Mouse (Mus musculus) MEL (cell line): ENCODE measurements around the gene Pgc. TPM values are rescaled to one million over a fixed set of nuclear protein-coding genes. Genes with fewer than 3 reads are reported as not detected.
A peak's percentile ranks its signal among the peaks of the same experiment; 100 is the strongest.

Source experiments
- DNase-seq: peaks from one replicate; pipeline ENCODE4 v3.0.0; 2011; ENCODE audit warnings: low read depth, low spot score
- H3K27ac ChIP-seq: 2 replicates; pipeline ENCODE4 v1.5.1; 2012; ENCODE audit warnings: low read depth, mild to moderate bottlenecking, control low read depth, low read length, moderate library complexity; ENCODE audit not compliant: control insufficient read depth
- H3K27me3 ChIP-seq, 2 experiments: fragments of 150-350 bp in 1 of 2; sonication (generic) in 1 of 2; 2 replicates each; pipeline ENCODE4 v1.6.1; 2012; ENCODE audit warnings: low read length in 2 of 2, mild to moderate bottlenecking in 2 of 2, improper control_type of control experiment in 1 of 2, moderate library complexity in 1 of 2; ENCODE audit not compliant: insufficient read depth in 2 of 2, control insufficient read depth in 1 of 2
- H3K36me3 ChIP-seq, 2 experiments: 2 replicates each; pipeline ENCODE4 v1.6.1; 2012 to 2014; ENCODE audit warnings: low read length in 2 of 2, improper control_type of control experiment in 1 of 2, inconsistent platforms in 1 of 2, mild to moderate bottlenecking in 1 of 2; ENCODE audit not compliant: insufficient read depth in 2 of 2, control insufficient read depth in 1 of 2
- H3K4me1 ChIP-seq, 2 experiments: fragments of 150-350 bp in 1 of 2; sonication (generic) in 1 of 2; 2 replicates each; pipeline ENCODE4 v1.6.1; 2012; ENCODE audit warnings: low read length in 2 of 2, improper control_type of control experiment in 1 of 2, mild to moderate bottlenecking in 1 of 2; ENCODE audit not compliant: insufficient read depth in 2 of 2, control insufficient read depth in 1 of 2
- H3K4me3 ChIP-seq, 2 experiments: fragments of 150-350 bp in 1 of 2; sonication (generic) in 1 of 2; 2 replicates each; pipeline ENCODE4 v1.5.1; 2012; ENCODE audit warnings: low read depth in 2 of 2, low read length in 2 of 2, mild to moderate bottlenecking in 2 of 2, moderate library complexity in 2 of 2, control low read depth in 1 of 2, improper control_type of control experiment in 1 of 2; ENCODE audit not compliant: control insufficient read depth in 1 of 2, insufficient read depth in 1 of 2
- H3K79me2 ChIP-seq: 2 replicates; pipeline ENCODE4 v1.6.1; 2012; ENCODE audit warnings: mild to moderate bottlenecking, low read length, moderate library complexity; ENCODE audit not compliant: control insufficient read depth, poor library complexity, insufficient read depth
- H3K9ac ChIP-seq: 2 replicates; pipeline ENCODE4 v1.6.1; 2012; ENCODE audit warnings: low read depth, mild to moderate bottlenecking, control low read depth, low read length, moderate library complexity; ENCODE audit not compliant: control insufficient read depth, poor library complexity, severe bottlenecking
- H3K9me3 ChIP-seq: fragments of 150-350 bp; sonication (generic); replicated peaks from 2 replicates; pipeline ENCODE4 v1.6.1; 2012; ENCODE audit warnings: mild to moderate bottlenecking, low read length, improper control_type of control experiment, moderate library complexity; ENCODE audit not compliant: insufficient read depth
- CHD1 ChIP-seq: IDR thresholded peaks from 2 replicates; pipeline ENCODE4 v1.6.1; 2012; ENCODE audit warnings: low read depth, mild to moderate bottlenecking, inconsistent platforms, low read length, improper control_type of control experiment
- CHD2 ChIP-seq: IDR thresholded peaks from 2 replicates; pipeline ENCODE4 v1.6.1; 2011; ENCODE audit warnings: low read length, improper control_type of control experiment
- E2F4 ChIP-seq: IDR thresholded peaks from 2 replicates; pipeline ENCODE4 v1.6.1; 2011; ENCODE audit warnings: low read depth, low read length, improper control_type of control experiment, borderline replicate concordance
- EP300 ChIP-seq, 2 experiments: IDR thresholded peaks; 2 replicates each; pipeline ENCODE4 v1.6.1; 2011; ENCODE audit warnings: improper control_type of control experiment in 2 of 2, low read length in 2 of 2, low read depth in 1 of 2, mild to moderate bottlenecking in 1 of 2
- ETS1 ChIP-seq: IDR thresholded peaks from 2 replicates; pipeline ENCODE4 v1.6.1; 2012; ENCODE audit warnings: low read depth, mild to moderate bottlenecking, inconsistent platforms, low read length, improper control_type of control experiment, moderate library complexity
- GABPA ChIP-seq: IDR thresholded peaks from 2 replicates; pipeline ENCODE4 v1.6.1; 2012; ENCODE audit warnings: low read depth, mild to moderate bottlenecking, inconsistent platforms, low read length, improper control_type of control experiment, moderate library complexity
- GATA1 ChIP-seq: IDR thresholded peaks from 2 replicates; pipeline ENCODE4 v1.6.1; 2011; ENCODE audit warnings: low read depth, low read length, improper control_type of control experiment
- HCFC1 ChIP-seq: IDR thresholded peaks from 2 replicates; pipeline ENCODE4 v1.6.1; 2012; ENCODE audit warnings: low read depth, mild to moderate bottlenecking, inconsistent platforms, low read length, improper control_type of control experiment, moderate library complexity
- MXI1 ChIP-seq: IDR thresholded peaks from 2 replicates; pipeline ENCODE4 v1.6.1; 2011; ENCODE audit warnings: mild to moderate bottlenecking, low read depth, low read length, improper control_type of control experiment
- MYB ChIP-seq: IDR thresholded peaks from 2 replicates; pipeline ENCODE4 v1.6.1; 2011; ENCODE audit warnings: mild to moderate bottlenecking, low read depth, low read length, improper control_type of control experiment
- NELFE ChIP-seq: IDR thresholded peaks from 2 replicates; pipeline ENCODE4 v1.6.1; 2011; ENCODE audit warnings: low read depth, low read length, improper control_type of control experiment
- POLR2AphosphoS2 ChIP-seq: IDR thresholded peaks from 2 replicates; pipeline ENCODE4 v1.6.1; 2011; ENCODE audit warnings: low read length, improper control_type of control experiment
- POLR2AphosphoS5 ChIP-seq: IDR thresholded peaks from 2 replicates; pipeline ENCODE4 v1.6.1; 2012; ENCODE audit warnings: low read depth, borderline replicate concordance, mild to moderate bottlenecking, inconsistent platforms, low read length, moderate library complexity, mixed read lengths
- RCOR1 ChIP-seq: IDR thresholded peaks from 2 replicates; pipeline ENCODE4 v1.6.1; 2012; ENCODE audit warnings: low read depth, mild to moderate bottlenecking, inconsistent platforms, low read length, improper control_type of control experiment
- SIN3A ChIP-seq: IDR thresholded peaks from 2 replicates; pipeline ENCODE4 v1.6.1; 2012; ENCODE audit warnings: low read length, improper control_type of control experiment, inconsistent platforms
- SMC3 ChIP-seq: IDR thresholded peaks from 2 replicates; pipeline ENCODE4 v1.6.1; 2011; ENCODE audit warnings: low read depth, low read length, improper control_type of control experiment
- TAL1 ChIP-seq: IDR thresholded peaks from 2 replicates; pipeline ENCODE4 v1.6.1; 2012; ENCODE audit warnings: mild to moderate bottlenecking, inconsistent platforms, low read length, moderate library complexity, mixed read lengths
- TBP ChIP-seq: IDR thresholded peaks from 2 replicates; pipeline ENCODE4 v1.8.0; 2011; ENCODE audit warnings: low read depth, low read length, improper control_type of control experiment
- TCF12 ChIP-seq: IDR thresholded peaks from 2 replicates; pipeline ENCODE4 v1.6.1; 2014; ENCODE audit warnings: low read depth, mild to moderate bottlenecking, inconsistent platforms, low read length, improper control_type of control experiment, moderate library complexity
- UBTF ChIP-seq: IDR thresholded peaks from 2 replicates; pipeline ENCODE4 v1.6.1; 2012; ENCODE audit warnings: low read depth, mild to moderate bottlenecking, inconsistent platforms, low read length, improper control_type of control experiment, moderate library complexity, borderline replicate concordance; ENCODE audit not compliant: insufficient read depth
- ZC3H11A ChIP-seq: IDR thresholded peaks from 2 replicates; pipeline ENCODE4 v1.6.1; 2012; ENCODE audit warnings: low read depth, mild to moderate bottlenecking, inconsistent platforms, low read length, improper control_type of control experiment
- ZKSCAN1 ChIP-seq: IDR thresholded peaks from 2 replicates; pipeline ENCODE4 v1.6.1; 2012; ENCODE audit warnings: low read depth, mild to moderate bottlenecking, inconsistent platforms, low read length, improper control_type of control experiment, moderate library complexity
- polyA plus RNA-seq, 2 experiments: library from polyadenylated mRNA; stranded (reverse) in 1 of 2; unstranded in 1 of 2; fragments of >175 nt in 1 of 2; fragments of >200 nt in 1 of 2; gene quantifications; 2 replicates each; pipeline versions ENCODE4 v1.2.1 to v1.2.4; 2012; ENCODE audit warnings: low replicate concordance in 2 of 2, low read depth in 1 of 2; ENCODE audit not compliant: insufficient read length in 2 of 2, insufficient read depth in 1 of 2, missing spikeins in 1 of 2
- total RNA-seq: library from RNA; depleted of rRNA; stranded (reverse); fragments of 300-350 nt; gene quantifications from 2 replicates; pipeline ENCODE4 v1.2.3, GENCODE M21; 2012

Pgc gene
- total and polyA plus RNA-seq, 3 experiments: not detected

GRCm38 (mm10) chr17:47773604-47774003 lies 47.0 kb downstream of the Pgc start:
- H3K27ac ChIP-seq: no peak overlapping the region
- no peaks in the 10 kb centered on the region for H3K79me2 ChIP-seq
- no peaks in the 10 kb centered on the region for H3K27me3 ChIP-seq
- no peak overlapping the region for H3K4me3 ChIP-seq
- H3K9ac ChIP-seq: no peak overlapping the region
- no peak for DNase-seq
- no peaks in the 10 kb centered on the region for H3K9me3 ChIP-seq
- no peak for TF ChIP-seq POLR2AphosphoS5
- TF ChIP-seq, all 39 proteins: peak for 0
- H3K36me3 ChIP-seq: peaks cover 0 to 13% of the 10 kb centered on the region in 2 experiments; a peak in 2 of 4 replicates
- H3K4me1 ChIP-seq: peaks cover 12 to 16% of the 10 kb centered on the region in 2 experiments

GRCm38 (mm10) chr17:47777141-47777540 lies 50.5 kb downstream of the Pgc start:
- H3K9me3 ChIP-seq: no peaks in the 10 kb centered on the region
- DNase-seq: peak; percentile 52
- no peak overlapping the region for H3K4me3 ChIP-seq
- H3K36me3 ChIP-seq: peaks cover 0 to 13% of the 10 kb centered on the region in 2 experiments; a peak in 2 of 4 replicates
- no peaks in the 10 kb centered on the region for H3K27me3 ChIP-seq
- no peaks in the 10 kb centered on the region for H3K79me2 ChIP-seq
- no peak overlapping the region for H3K9ac ChIP-seq
- peak overlapping the region; percentile 43 for H3K27ac ChIP-seq
- H3K4me1 ChIP-seq: peaks cover 12 to 16% of the 10 kb centered on the region in 2 experiments
- peak; percentile 76 for TF ChIP-seq GATA1
- peak; percentile 15; the same call in 1 of the 2 replicates for TF ChIP-seq TAL1
- no peak for TF ChIP-seq ETS1
- no peak for TF ChIP-seq NELFE
- 0 out of 2 replicates have a peak, but pooled peaks have one; percentile 29 for TF ChIP-seq MXI1
- 0 out of 2 replicates have a peak, but pooled peaks have one; percentile 4 for TF ChIP-seq SIN3A
- no peak for TF ChIP-seq POLR2AphosphoS5
- TF ChIP-seq EP300 (IDR thresholded peaks at IDR 0.05; ENCODE audit: low read depth in 1 of 2, low read length in 2 of 2): peak; percentile 63 to 66; a peak in 3 of 4 replicates
- TF ChIP-seq TCF12: peak; percentile 52
- peak; percentile 55 for TF ChIP-seq RCOR1
- TF ChIP-seq POLR2AphosphoS2: no peak
- TF ChIP-seq ZC3H11A: no peak
- TF ChIP-seq, all 39 proteins: peak for 7

- peaks cover 0 to 13% of the 10 kb centered on the region in 2 experiments; a peak in 2 of 4 replicates for H3K36me3 ChIP-seq
- H3K9ac ChIP-seq: no peak overlapping the region
- peaks cover 12 to 16% of the 10 kb centered on the region in 2 experiments for H3K4me1 ChIP-seq
- H3K27ac ChIP-seq: no peak overlapping the region
- no peaks in the 10 kb centered on the region for H3K9me3 ChIP-seq
- H3K79me2 ChIP-seq: no peaks in the 10 kb centered on the region
- no peak for DNase-seq
- TF ChIP-seq GABPA (no peak), MYB (no peak), ETS1 (no peak), UBTF (no peak), SIN3A (no peak), CHD2 (no peak), CHD1 (no peak), SMC3 (no peak), HCFC1 (no peak), TBP (no peak), ZKSCAN1 (no peak), TCF12 (no peak), POLR2AphosphoS2 (no peak), E2F4 (no peak), TAL1 (no peak)
- no peak overlapping the region for H3K4me3 ChIP-seq
- no peaks in the 10 kb centered on the region for H3K27me3 ChIP-seq
Measured at GRCm38 (mm10) chr17:47780470-47780869, 53.8 kb downstream of the Pgc start.
